Mouse (Mus musculus) CD4-positive helper T cell, adult 2 months (primary cell): ENCODE results near the gene Olfr612.
"Not testable (repeated sequence)": the region's sequence is repeated elsewhere in the genome, so short reads cannot be mapped to it uniquely, and the experiment has no call there.

Source experiments
- DNase-seq: peaks from one replicate; pipeline ENCODE4 v3.0.0-alpha.2; 2012; ENCODE audit warnings: low read depth, missing footprints, low spot score

Olfr612 gene

GRCm38 (mm10) chr7:103542617-103543016 is at the start of gene Olfr612:
TSS of gene Olfr612 (minus strand) at chr7:103542717.
- DNase-seq, result not testable (repeated sequence)

DNA sequence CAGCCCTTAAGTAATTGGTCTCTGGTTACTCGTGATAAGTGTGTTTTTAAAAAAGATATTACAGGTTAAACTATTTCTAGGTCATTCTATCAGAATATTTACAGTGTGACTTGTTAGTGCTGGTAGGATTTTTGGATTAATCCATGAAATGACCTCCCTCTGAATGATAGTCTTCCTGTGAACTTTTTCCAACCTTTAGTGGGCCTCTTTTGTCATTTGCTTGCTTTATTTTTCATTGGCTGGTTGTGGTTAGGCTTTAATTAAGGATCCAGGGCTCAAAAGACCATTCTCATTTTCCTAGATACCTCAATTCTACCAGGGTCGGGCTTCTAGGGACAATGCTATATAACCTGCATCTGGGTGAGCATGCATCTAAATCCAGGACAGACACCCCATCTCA is 47.3 kb upstream of the Olfr612 start, which contains the start of gene Olfr618:
Olfr618 (plus strand) TSS at position 301 of the 400 bp plus-strand sequence.
- DNase-seq, result no peak

GRCm38 (mm10) chr7:103572761-103573160 is 30.2 kb upstream of the Olfr612 start, which contains the start of gene Olfr617:
TSS of gene Olfr617 (plus strand) at chr7:103573061.
- DNase-seq, result no peak

DNA sequence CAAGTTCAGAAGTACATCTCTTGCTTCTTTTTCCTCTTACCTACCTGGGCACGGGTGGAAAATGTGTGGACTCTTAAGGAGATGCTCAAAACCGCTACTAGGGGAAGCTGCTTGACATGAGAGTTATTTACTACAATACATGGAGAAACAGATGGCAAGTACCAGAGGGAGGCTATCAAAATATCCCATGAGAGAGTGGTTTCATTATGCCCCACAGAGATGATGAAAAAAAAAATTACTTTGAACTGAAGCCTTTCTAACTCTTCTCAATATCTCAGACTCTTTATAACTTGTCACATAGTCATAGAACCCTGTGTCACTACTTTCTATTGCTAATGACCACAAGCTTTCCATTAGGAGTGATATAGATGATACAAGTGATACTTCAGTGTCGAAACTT is 26.5 kb upstream of the Olfr612 start, which contains the start of gene Olfr616:
Olfr616 (minus strand) TSS at position 101 of the 400 bp plus-strand sequence.
- no peak for DNase-seq

- no peak for DNase-seq
These were observed 13.3 kb upstream of the Olfr612 start, which contains the start of gene Olfr615 for GRCm38 (mm10) chr7:103555779-103556178. TSS of gene Olfr615 (plus strand) at chr7:103556079.

DNA sequence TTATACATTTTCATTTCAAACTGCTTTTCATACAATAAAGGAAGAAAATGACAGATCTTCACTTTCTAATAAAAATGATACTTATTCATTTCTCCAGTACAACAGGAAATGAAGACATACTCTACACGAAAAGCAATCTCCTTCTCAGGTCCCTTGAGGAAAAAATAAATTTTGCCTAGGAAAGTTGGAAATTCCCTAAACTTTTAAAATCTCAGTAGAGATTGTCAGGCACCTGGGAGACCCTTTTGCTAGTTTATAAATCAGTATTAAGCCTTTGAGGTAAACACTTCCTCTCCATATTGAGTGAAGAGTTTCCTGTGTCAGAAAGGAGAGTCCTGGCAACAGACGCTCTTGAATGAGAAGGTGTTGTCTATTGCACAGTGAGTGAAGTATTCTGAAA is 5.3 kb upstream of the Olfr612 start, which contains the start of gene Olfr613:
Olfr613 (plus strand) TSS at position 301 of the 400 bp plus-strand sequence.
- no peak for DNase-seq

- DNase-seq, result not testable (repeated sequence)
These were observed 21.8 kb downstream of the Olfr612 start, which contains the start of gene Olfr611 for GRCm38 (mm10) chr7:103520746-103521145. TSS of gene Olfr611 (minus strand) at chr7:103520846.

GRCm38 (mm10) chr7:103512022-103512421 is 30.5 kb downstream of the Olfr612 start, which contains the start of gene Olfr610:
TSS of gene Olfr610 (minus strand) at chr7:103512122.
- DNase-seq, result no peak

DNA sequence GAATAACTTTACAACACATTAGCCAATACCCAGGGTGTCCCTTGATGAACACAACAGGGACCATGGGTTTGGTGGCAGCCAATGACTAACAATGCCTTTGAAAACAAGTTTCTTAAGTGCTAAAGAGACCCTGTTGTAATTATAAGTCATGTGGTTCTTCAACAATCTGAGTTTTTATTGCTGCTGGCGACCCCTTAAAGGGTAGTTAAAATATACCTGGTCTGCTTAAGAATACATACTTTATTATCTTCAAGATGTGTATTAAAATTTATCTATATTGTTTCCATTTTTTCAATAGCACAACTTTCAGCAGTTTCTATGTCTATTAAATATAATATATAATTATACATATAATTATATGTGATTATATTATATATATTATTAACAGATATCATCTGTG is 44.6 kb downstream of the Olfr612 start, which contains the start of gene Olfr609:
Olfr609 (minus strand) TSS at position 101 of the 400 bp plus-strand sequence.
- no peak for DNase-seq
